Mouse (Mus musculus): ENCODE measurements around the gene Poldip3. TPM values are rescaled to one million over a fixed set of nuclear protein-coding genes. Genes with fewer than 3 reads are reported as not detected.
A peak's percentile ranks its signal among the peaks of the same experiment; 100 is the strongest.

The Poldip3 gene
- polyA plus RNA-seq, 1 experiment from 2014 or later, result 74.2 TPM

- no peaks in the 10 kb centered on the region for H3K27me3 ChIP-seq (replicated peaks)
- peaks cover 58% of the 10 kb centered on the region for H3K36me3 ChIP-seq
- H3K9ac ChIP-seq, result no peak overlapping the region
- H3K4me2 ChIP-seq, result no peak overlapping the region
- WGBS, result 85% methylated on average over 11 of the region's 11 CpGs
- peaks cover 26% of the 10 kb centered on the region for H3K4me1 ChIP-seq
- H3K27ac ChIP-seq (replicated peaks), result no peak overlapping the region
- H3K9me3 ChIP-seq, result no peaks in the 10 kb centered on the region
- no peak overlapping the region for H3K4me3 ChIP-seq
- no peak for ATAC-seq (ENCODE audit: extremely low read depth, insufficient number of reproducible peaks, low FRiP score, low TSS enrichment)
These were observed 13.8 kb upstream of the Poldip3 start for GRCm38 (mm10) chr15:83162818-83163485.

- no peak for ATAC-seq (ENCODE audit: extremely low read depth, insufficient number of reproducible peaks, low FRiP score, low TSS enrichment)
- peaks cover 21% of the 10 kb centered on the region for H3K4me1 ChIP-seq
- H3K9ac ChIP-seq, result no peak overlapping the region
- WGBS, result 92% methylated on average over 4 of the region's 4 CpGs
- H3K4me3 ChIP-seq, result no peak overlapping the region
- H3K9me3 ChIP-seq, result no peaks in the 10 kb centered on the region
- peaks cover 68% of the 10 kb centered on the region for H3K36me3 ChIP-seq
- no peak overlapping the region for H3K27ac ChIP-seq (replicated peaks)
- no peaks in the 10 kb centered on the region for H3K27me3 ChIP-seq (replicated peaks)
- no peak overlapping the region for H3K4me2 ChIP-seq
These were observed 12.8 kb upstream of the Poldip3 start for GRCm38 (mm10) chr15:83162001-83162400.

DNA sequence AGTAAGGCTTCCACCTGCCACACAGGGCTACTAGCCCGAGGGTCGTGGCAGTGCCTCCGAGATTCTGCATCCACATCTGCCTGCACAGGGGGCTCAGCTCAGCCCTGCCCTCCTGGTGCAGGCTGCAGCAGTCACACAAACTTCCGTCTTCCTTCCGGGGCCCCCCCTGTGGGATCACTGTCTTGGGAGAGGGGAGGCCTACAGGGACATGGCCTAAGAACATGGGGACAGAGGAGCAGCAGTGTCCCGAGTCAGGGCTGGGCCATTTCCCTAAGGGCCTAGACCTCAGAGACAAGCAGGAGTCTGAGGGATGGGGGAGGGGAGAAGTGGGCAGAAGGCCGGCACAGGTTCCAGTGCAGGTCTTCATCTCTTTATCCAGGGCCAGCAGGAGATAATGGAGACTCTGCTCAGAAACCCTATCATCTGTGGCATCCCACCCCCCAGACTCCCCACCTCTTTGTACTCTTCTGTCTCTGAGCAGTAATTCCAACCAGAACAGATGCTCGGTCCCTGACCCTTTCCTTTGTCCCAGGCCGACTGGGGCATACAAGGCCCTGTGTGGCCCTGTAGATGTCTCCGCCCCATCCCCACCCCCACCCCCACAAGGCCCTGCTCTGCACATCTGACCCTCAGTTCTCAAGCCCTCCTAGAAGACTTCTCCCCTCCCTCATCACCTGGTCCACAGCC, 12.0 kb upstream of the Poldip3 start:
- H3K4me3 ChIP-seq, result no peak overlapping the region
- peaks cover 13% of the 10 kb centered on the region for H3K4me1 ChIP-seq
- H3K36me3 ChIP-seq, result peaks cover 73% of the 10 kb centered on the region
- H3K4me2 ChIP-seq, result no peak overlapping the region
- no peaks in the 10 kb centered on the region for H3K9me3 ChIP-seq
- ATAC-seq (ENCODE audit: extremely low read depth, insufficient number of reproducible peaks, low FRiP score, low TSS enrichment), result no peak
- H3K9ac ChIP-seq, result no peak overlapping the region
- H3K27me3 ChIP-seq (replicated peaks), result no peaks in the 10 kb centered on the region
- H3K27ac ChIP-seq (replicated peaks), result no peak overlapping the region
- 68% methylated on average over 10 of the region's 10 CpGs for WGBS

GRCm38 (mm10) chr15:83160561-83160960, 11.4 kb upstream of the Poldip3 start:
- Histone ChIP-seq H3K27me3 (replicated peaks) (no peaks in the 10 kb centered on the region), H3K4me1 (peaks cover 8% of the 10 kb centered on the region), H3K36me3 (peaks cover 75% of the 10 kb centered on the region), H3K4me2 (no peak overlapping the region), H3K9ac (no peak overlapping the region), H3K9me3 (no peaks in the 10 kb centered on the region), H3K27ac (replicated peaks) (no peak overlapping the region), H3K4me3 (no peak overlapping the region)
- 93% methylated on average over 4 of the region's 4 CpGs for WGBS
- no peak for ATAC-seq (ENCODE audit: extremely low read depth, insufficient number of reproducible peaks, low FRiP score, low TSS enrichment)

- WGBS, result 90% methylated on average over 9 of the region's 9 CpGs
- H3K4me2 ChIP-seq, result no peak overlapping the region
- H3K27me3 ChIP-seq (replicated peaks), result no peaks in the 10 kb centered on the region
- H3K9ac ChIP-seq, result no peak overlapping the region
- no peak for ATAC-seq (ENCODE audit: extremely low read depth, insufficient number of reproducible peaks, low FRiP score, low TSS enrichment)
- peaks cover 76% of the 10 kb centered on the region for H3K36me3 ChIP-seq
- H3K9me3 ChIP-seq, result no peaks in the 10 kb centered on the region
- H3K27ac ChIP-seq (replicated peaks), result no peak overlapping the region
- H3K4me3 ChIP-seq, result no peak overlapping the region
- peaks cover 3% of the 10 kb centered on the region for H3K4me1 ChIP-seq
These were observed 10.6 kb upstream of the Poldip3 start for GRCm38 (mm10) chr15:83159823-83160222.

GRCm38 (mm10) chr15:83158587-83159160, 9.5 kb upstream of the Poldip3 start:
- ATAC-seq (ENCODE audit: extremely low read depth, insufficient number of reproducible peaks, low FRiP score, low TSS enrichment), result no peak
- WGBS, result 90% methylated on average over 7 of the region's 7 CpGs
- H3K36me3 ChIP-seq, result peaks cover 83% of the 10 kb centered on the region

DNA sequence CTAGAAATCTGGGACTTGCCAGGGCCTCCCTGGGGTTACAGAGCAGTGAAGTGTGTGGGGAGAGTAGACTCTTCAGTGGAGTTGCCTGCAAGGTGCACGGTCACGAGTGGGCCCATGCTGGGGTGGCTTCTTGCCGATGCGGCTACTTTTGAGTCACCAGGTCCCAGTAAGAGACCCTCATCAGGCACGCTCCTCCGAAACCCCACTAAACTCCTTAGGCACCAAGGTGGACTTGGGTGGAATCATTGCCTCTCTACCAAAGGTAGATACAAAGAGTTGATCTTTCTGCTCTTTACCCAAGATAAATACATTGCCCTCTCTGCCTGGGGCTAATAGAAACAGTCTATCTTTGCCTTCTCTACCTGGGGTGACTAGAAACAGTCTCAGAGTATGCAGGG, 8.5 kb upstream of the Poldip3 start:
- ATAC-seq (ENCODE audit: extremely low read depth, insufficient number of reproducible peaks, low FRiP score, low TSS enrichment), result no peak
- H3K27me3 ChIP-seq (replicated peaks), result no peaks in the 10 kb centered on the region
- WGBS, result 92% methylated on average over 6 of the region's 6 CpGs
- no peak overlapping the region for H3K27ac ChIP-seq (replicated peaks)
- H3K9ac ChIP-seq, result peak overlapping the region; percentile 28; the same call in 1 of the 2 replicates
- no peaks in the 10 kb centered on the region for H3K4me1 ChIP-seq
- no peak overlapping the region for H3K4me3 ChIP-seq
- no peaks in the 10 kb centered on the region for H3K9me3 ChIP-seq
- no peak overlapping the region for H3K4me2 ChIP-seq
- peaks cover 83% of the 10 kb centered on the region for H3K36me3 ChIP-seq

More at GRCm38 (mm10) chr15:83158587-83159160, 9.5 kb upstream of the Poldip3 start:
- Histone ChIP-seq H3K4me3 (no peak overlapping the region), H3K27me3 (replicated peaks) (no peaks in the 10 kb centered on the region), H3K9me3 (no peaks in the 10 kb centered on the region), H3K4me2 (no peak overlapping the region), H3K9ac (no peak overlapping the region; the same call in 1 of the 2 replicates), H3K4me1 (no peaks in the 10 kb centered on the region), H3K27ac (replicated peaks) (no peak overlapping the region)

GRCm38 (mm10) chr15:83156929-83157666, 7.9 kb upstream of the Poldip3 start:
- Histone ChIP-seq H3K36me3 (peaks cover 77% of the 10 kb centered on the region), H3K27me3 (replicated peaks) (no peaks in the 10 kb centered on the region), H3K27ac (replicated peaks) (no peak overlapping the region), H3K4me3 (no peak overlapping the region), H3K4me2 (no peak overlapping the region), H3K9ac (peak overlapping the region; percentile 28; the same call in 1 of the 2 replicates), H3K4me1 (no peaks in the 10 kb centered on the region), H3K9me3 (no peaks in the 10 kb centered on the region)
- WGBS, result 66% methylated on average over 11 of the region's 11 CpGs
- ATAC-seq (ENCODE audit: extremely low read depth, insufficient number of reproducible peaks, low FRiP score, low TSS enrichment), result no peak

DNA sequence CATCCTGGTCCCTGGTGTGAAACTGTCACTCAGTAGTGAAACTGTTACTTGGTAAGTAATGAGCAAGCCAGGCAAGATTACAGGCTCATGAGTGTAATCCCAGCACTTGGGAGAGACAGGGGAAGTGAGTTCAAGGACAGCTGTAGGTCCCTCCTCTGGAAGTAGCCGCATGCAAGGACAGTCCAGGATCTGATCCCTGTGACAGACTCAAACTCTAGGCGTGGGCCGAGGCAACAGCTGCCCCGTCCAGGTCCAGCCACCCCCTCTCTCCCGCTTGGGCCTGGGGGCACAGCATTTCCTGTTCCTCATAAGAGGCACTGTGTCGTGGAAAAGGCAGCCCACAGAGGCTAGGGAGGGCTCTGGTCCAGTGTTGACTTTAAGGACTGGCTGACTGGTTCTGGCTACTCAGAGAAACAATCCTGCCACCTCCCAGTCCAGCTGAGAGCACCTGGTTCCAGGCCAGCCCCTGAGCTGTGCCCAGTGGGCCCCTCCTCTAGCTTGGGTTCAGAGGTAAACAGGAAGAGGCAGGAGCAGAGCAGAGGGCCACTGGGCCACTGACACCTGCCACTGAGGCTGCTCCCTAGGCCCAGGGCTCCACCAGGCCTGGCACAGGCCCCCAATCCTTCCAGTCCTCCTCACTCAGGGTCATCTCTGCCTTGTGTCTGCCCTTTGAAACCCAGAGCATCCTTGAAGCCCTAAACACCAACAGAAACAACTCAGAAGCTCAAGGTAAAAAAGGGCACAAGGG, 6.7 kb upstream of the Poldip3 start:
- Histone ChIP-seq H3K36me3 (peaks cover 64% of the 10 kb centered on the region), H3K4me2 (no peak overlapping the region), H3K9ac (peak overlapping the region; percentile 5; the same call in 1 of the 2 replicates), H3K9me3 (no peaks in the 10 kb centered on the region), H3K4me1 (no peaks in the 10 kb centered on the region), H3K4me3 (no peak overlapping the region), H3K27ac (replicated peaks) (no peak overlapping the region), H3K27me3 (replicated peaks) (no peaks in the 10 kb centered on the region)
- WGBS, result 74% methylated on average over 6 of the region's 6 CpGs
- ATAC-seq (ENCODE audit: extremely low read depth, insufficient number of reproducible peaks, low FRiP score, low TSS enrichment), result no peak

GRCm38 (mm10) chr15:83154309-83154708, 5.1 kb upstream of the Poldip3 start:
- Histone ChIP-seq H3K9ac (no peak overlapping the region), H3K4me3 (no peak overlapping the region), H3K4me2 (no peak overlapping the region), H3K9me3 (no peaks in the 10 kb centered on the region), H3K27me3 (replicated peaks) (no peaks in the 10 kb centered on the region), H3K27ac (replicated peaks) (no peak overlapping the region), H3K36me3 (peaks cover 49% of the 10 kb centered on the region), H3K4me1 (peaks cover 5% of the 10 kb centered on the region)
- 88% methylated on average over 7 of the region's 7 CpGs for WGBS
- no peak for ATAC-seq (ENCODE audit: extremely low read depth, insufficient number of reproducible peaks, low FRiP score, low TSS enrichment)
